Mouse (Mus musculus) kidney, adult 2 months (tissue): ENCODE measurements around the gene Ptpn3.

ENCODE experiments used
- CTCF ChIP-seq: fragments of 200-500 bp; conservative IDR thresholded peaks from 2 replicates; pipeline ENCODE4 v1.5.1; 2011; ENCODE audit warnings: low read depth, mild to moderate bottlenecking, control low read depth, low read length, moderate library complexity, mixed read lengths; ENCODE audit not compliant: insufficient read depth, insufficient read length
- POLR2A ChIP-seq: fragments of 200-500 bp; IDR thresholded peaks from one replicate; pipeline ENCODE4 v1.6.1; 2011; ENCODE audit warnings: low read depth, low read length, control low read depth

DNA sequence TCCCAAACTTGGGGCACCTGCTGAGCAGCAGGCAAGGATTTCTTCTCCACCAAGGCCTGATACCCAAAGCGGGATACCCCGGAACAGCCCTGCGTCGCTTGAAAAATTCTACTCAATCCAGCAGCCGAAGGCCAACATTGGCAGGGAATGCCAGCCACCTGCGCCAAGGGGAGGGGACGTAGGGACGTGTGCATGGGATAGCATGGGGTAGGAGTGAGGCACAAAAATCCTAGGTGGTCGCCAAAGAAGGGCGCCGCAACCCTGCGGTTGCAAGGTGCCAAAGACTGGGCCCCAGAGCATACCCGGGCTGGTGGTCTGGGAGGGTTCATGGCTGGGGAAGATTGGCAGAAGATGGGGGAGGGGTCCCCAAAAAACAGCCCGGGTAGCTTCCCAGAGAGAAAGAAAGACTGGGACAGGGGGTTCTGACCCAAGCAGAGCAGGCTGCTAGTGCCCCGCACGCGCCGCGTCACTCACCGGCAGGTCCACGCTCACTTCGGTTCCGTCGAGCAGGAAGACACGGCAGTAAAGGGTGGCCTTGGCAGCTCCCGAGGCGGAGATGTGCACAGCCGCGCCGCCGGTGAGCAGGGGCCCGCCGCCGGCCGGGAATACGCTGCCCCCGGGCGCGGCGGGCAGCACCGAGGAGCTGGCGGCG lies 159.1 kb downstream of the Ptpn3 start:
- TF ChIP-seq CTCF (no peak), POLR2A (no peak)
